Mouse (Mus musculus) heart, postnatal 14 days (tissue): ENCODE measurements at regions not wholly inside any gene's neighbourhood (a gene's known extent, or its start where the extent isn't known, plus 50 kb on each side); places are given as distances from the start of the nearest gene placed in this dataset.
"Not testable (repeated sequence)": the region's sequence is repeated elsewhere in the genome, so short reads cannot be mapped to it uniquely, and the experiment has no call there.

Source experiments
- DNase-seq, 2 experiments: peaks; one replicate each; pipeline ENCODE4 v3.0.0; 2021 to 2022
- intact Hi-C: fragments of 180-260 bp; cut with DNase I; formaldehyde crosslinking; loops from one replicate; pipeline ENCODE4 v1.15.1; 2025

DNA sequence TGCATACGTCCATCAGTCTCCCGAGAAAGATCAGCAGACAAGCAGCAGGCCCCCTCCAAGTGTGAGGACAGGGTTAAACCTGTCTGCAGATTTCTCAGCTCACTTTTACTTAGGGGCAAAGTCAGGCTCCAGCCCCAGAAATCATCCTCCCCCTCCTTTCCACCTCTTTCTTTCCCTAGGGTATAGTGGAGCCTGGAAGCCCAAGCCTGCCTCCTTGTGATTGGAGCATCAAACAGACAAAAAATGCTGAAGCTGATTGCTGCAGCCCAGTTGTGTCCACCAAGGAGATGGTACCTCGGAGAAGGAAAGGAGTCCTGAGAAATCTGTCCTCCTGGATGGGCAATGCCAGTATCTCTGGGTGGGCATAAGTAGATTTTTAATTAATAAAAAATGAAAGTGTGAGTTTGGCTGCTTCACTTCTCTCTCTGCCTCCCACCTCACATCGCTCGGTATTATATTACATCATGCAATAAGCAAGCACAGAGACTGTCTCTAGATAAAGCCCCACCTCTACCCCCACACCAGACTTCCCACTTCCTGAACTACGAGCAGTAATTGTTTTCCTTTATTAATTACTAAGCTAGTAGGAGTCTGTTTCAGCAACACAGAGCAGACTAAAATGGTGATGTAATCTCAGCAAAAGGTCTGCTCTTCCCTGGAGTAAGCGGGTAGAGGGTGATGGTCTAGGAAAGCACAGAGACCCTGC is 105.2 kb upstream of the Fhl2 start:
- intact Hi-C loops: loop anchor here (2.0 to 5.0 kb wide), 2 partner anchors 35 to 125 kb away; no protein-coding TSS in a partner anchor
- DNase-seq: no peak

DNA sequence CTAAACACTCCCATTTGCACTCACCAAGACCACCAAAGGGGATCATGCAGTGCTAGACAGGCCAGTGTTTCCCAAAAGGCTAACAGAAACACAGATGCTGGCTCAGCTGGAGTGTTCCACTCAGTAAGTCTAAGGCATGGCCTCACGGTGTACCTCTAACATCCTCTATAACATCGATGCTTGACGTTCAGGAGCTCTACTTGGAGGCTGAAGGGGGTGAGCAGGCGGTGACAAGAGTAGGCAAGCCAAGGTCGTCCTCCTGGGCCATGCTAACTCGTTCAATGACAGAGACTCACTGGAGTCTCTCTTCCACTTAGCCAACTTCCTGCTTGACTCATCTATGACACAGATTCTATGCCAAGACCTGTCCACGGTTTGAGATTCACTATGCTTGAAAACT is 105.9 kb upstream of the Fhl2 start:
- DNase-seq: no peak
- intact Hi-C loops: loop anchor here (5.0 kb wide), 1 partner anchor 125 kb away; no protein-coding TSS in a partner anchor

DNA sequence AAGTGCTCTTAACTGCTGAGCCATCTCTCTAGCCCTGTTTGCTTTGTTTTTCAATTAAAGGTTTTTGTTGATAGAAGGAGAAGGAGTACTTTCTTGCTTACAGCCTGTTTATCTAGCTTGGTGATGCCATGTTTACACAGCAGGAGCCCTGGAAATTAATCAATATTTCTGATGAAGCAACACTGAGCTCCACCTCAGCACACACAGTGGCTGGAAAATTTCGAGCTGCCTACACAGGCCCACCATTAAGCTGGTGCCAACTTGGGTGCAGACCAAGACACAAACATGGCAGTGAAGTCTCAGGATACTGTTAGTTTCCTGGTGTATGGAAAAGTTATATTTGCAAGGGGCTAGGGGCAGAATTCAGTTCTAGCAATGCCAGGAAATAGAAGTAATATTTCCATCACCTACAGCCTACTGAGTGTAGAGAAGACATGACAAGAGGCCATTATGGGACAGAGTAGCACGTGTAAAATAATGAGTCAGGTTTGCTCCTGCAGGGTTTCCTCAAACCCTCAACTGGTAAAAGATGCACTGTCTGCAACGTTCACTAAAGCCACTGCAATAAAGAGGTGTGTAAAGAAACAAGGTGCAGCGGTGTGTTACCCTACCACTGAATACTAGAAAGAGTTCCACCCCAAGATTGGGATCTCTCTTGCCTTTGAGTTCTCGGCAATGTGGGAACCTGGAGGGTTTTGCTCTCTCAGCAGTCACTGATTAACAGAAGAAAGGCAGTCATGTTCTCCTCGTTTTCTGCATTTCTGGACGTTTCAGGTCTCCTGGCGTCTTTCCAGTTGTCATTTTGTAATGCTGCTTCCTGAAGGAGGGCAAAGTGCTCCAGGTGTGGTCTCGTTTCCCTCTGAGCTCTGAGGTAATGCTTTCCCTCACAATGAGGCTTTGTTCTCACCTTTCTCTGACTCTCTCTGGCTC is 108.8 kb upstream of the Fhl2 start:
- intact Hi-C loops: loop anchor here (5.0 kb wide), 1 partner anchor 237 kb away; no protein-coding TSS in a partner anchor
- no peak for DNase-seq

DNA sequence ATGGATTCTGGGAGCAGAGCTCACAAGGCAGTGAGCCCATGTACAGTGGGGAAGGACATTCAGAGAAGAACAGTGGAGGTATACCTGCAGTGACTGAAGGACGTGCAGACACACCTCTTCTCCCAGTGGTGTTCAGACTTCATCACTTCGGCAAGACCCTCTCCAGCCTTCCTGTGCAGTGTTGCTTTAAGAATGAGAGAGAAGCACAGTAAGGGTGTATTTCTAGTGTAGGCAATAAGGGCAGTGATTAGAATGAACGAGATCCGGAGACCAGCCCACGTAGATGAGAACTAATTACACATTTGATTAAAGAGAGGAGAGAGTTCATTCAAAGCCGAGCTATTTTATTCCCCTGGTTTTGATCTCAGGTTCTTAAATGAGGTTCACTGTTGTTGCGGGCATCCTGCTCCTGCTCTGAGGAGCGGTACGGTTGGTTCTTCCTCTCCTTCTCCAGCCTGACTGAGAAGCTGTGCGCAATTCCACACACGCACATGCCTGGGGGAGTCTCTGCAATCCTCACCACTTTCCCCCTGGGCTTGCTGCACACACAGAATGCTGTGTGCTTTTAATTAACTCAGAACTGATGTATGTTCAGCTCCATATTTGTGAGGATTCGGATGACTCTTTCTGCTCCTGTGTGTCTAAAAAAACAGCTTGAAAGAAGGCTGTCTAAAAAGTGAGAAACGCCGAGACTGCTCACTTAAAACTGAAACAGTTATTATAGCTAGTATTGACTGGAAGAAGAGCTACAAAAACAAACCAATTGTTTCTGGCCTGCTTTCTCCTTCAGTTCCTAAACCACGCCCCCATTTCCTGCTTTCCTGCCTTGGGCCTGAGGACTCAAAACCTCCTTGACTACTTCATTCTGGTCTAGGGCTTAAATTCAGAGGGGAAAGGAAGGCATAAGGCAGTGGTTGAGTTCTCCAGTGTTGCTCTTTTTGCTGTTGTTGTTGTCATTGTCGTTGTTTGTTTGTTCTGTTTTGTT is 114.2 kb upstream of the Fhl2 start:
- DNase-seq: peak in 1 of 2 experiments; percentile 50
- intact Hi-C loops: no loop called here

DNA sequence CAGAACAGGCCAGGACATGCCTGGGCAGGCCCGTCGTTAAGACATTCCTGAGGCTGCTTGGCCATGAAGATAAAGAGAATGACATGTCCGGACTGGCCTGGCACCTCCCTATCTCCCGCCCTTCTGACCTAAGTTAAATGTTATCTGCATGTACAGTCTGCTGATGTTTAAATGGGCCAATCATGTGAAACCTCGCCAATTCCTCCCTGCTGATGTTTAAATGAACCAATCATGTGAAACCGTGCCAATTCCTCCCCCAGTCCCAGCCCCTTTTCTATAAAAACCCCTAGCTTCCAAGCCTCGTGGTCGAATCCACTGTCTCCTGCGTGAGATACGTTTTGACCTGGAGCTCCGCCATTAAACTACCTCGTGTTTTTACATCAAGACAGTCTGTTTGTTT is 119.5 kb upstream of the Fhl2 start:
- intact Hi-C loops, DNase-seq: not testable (repeated sequence)

DNA sequence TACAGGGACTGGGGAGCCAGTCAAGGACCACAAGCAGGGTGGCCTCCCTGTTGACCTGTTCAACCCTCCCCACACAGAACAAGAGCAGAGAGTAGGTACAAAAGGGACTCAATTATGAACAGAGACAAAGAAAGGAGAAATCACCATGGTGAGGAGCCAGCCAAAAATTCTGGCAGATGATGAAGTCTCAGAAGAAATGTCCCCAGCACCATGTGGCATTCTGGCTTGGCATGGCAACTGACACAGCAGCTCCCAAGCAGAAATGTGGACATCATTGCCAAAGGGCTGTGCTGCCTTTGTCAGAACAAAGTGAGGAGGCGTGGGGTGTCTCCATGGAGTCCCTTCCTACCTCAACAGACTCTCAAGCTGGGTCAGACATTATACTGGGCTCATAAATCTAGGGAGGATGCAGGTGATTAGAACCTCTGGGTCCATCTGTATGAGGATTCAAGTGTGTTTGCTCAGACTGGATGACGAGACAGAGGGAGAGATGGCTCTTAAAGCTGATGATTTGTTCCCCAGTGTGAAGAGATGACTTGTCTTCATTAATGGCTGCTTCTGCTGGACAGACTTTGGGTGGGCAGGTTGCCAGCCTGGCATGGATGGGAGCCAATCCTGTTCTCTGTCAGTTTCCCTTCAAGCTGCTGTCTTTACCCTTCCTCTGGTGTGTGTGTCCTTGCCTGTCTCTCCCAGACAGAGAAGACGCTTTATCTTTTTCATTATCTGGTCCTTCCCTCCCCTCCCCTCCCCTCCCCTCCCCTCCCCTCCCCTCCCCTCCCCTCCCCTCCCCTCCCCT is 120.5 kb upstream of the Fhl2 start:
- DNase-seq: no peak
- intact Hi-C loops: no loop called here

DNA sequence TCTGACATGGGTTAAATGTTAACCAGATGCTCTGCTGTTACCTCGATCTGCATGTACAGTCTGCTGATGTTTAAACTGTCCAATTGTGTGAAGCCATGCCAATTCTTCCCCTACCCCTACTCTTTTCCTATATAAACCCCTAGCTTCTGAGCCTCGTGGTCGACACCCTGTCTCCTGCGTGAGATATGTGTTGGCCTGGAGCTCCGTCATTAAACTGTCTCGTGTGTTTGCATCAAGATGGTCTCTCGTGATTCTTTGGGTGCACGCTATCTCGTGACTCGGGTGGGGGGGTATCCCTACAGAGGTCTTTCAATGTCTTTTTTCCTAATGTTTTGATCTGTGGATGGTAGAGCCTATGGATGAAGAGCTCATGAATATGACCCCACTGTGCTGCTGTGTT is 110.9 kb upstream of the Nck2 start:
- intact Hi-C loops, DNase-seq: not testable (repeated sequence)

DNA sequence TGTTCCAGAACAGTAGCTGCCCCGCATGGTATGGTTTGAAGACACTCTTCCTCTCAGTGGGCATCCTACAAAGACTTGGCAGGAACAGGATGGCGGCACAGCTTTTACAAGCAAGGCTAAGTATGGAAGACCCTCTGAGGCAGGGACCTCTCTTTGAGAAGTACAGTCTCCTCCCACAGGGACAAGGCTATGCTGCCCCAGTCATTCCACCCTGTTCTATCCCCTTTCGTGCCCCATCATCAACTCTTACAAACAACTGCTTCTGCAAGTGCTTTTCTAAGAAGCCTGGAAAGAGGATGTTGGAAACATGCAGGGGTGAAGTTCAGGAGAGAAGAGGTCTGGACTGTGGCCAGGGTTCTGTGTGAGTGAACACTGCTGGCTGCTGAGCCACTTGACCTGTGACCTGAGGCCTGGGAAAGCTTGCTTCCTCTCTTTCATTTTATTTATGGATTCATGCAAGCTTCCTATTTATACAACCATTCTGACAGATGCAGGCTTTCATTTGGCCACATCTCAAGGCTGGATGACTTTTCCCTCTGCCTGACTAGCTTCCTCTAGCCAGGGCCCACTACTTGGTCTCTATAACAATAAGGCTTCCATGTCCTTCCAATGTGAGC is 107.1 kb upstream of the Nck2 start:
- DNase-seq: peak; percentile 75 to 76
- intact Hi-C loops: loop anchor here (2.0 kb wide), 1 partner anchor 36 kb away; no protein-coding TSS in a partner anchor

DNA sequence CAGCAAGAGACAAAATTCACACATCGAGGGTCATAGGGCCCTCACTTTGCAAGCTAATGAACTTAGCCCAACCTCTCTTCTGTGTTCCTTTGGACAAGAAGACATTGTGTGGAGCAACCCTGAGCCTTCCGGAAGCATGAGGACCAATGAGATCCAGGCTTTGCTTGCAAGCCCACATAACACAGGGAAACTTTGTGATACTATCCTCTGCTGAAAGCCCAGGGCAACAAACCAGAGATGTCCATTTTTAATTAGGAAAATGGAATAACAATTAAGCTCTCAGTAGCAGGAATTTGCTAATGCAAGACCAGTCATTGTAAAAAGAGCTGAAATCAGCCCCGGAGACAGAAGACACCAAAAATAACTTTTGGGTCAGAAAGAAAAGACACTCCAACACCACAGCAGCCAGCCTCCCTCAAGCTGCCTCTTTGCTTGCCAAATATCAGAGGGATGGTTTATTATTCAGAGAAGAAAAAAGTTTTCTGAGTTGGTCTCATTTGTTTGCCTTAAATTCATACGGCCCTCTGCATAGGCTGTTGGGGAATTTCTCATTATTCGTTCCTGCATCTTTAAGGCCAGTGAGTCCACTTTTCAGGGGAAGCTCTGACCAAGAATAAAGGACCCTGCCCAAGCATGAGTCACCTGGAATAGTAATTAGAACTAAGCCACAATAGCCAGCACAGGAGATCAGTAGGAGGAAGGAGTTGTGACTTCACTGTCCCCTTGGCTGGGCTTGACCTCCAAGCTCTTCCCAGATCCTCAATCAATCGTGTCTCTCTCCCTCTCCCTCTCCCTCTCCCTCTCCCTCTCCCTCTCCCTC is 106.1 kb upstream of the Nck2 start:
- intact Hi-C loops: no loop called here
- peak; percentile 12 to 16 for DNase-seq

DNA sequence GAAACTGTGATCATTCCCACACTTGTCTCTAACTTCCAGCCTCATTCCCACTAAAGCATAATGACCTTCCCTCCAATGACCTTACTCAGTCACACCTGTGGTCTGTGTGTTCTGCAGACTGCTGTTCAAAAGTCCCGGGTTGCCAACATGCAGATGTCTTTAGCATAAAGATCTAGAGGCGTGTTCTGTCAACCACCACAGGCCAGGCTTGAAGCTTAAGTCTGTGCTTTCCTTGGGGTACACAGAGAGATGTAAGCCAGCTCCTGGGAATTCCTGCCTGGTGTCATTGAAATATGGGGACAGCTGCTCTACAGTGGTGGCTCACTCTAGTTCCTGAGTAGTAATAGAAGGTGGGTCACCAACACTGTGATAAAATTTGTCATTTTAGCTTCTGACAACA is 101.5 kb upstream of the Nck2 start:
- intact Hi-C loops: no loop called here

DNA sequence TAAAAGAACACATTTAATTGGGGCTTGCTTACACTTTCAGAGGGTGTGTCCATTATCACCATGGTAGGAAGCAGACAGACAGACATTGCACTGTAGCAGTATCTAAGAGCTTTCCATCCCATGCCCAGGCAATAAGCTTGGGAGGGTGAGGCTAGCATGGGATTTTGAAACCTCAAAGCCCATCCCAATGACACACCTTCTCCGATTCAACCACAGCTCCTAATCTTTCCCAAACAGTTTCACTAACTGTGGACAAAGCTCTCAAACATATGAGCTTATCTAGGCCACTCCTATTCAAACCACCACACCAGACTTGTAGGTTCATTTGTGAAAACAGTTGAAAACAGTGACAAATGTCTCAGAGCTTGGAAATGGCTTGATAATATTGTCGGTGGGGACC is 101.0 kb upstream of the Nck2 start:
- intact Hi-C loops: no loop called here
- no peak for DNase-seq

More for the DNA sequence above, 101.5 kb upstream of the Nck2 start:
- no peak for DNase-seq

DNA sequence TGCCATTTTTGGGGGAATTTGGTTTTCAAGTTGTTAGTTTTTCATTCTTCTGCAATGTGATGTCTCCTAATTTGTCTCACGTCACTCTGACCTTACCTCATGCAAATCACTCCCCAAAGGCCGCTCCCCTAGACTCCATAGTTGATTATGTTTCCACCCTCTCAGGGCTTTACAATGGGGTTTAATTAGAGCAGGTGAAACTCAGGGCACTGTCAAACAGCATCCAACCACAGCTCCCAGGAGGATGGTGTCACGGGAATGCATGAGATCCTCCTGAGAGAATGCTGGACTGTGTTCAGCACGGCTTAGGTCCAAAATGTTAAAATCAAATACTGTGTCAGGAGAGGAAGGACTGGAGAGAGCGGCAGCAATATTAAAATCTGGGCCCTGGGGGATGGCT is 100.4 kb upstream of the Nck2 start:
- intact Hi-C loops: no loop called here

DNA sequence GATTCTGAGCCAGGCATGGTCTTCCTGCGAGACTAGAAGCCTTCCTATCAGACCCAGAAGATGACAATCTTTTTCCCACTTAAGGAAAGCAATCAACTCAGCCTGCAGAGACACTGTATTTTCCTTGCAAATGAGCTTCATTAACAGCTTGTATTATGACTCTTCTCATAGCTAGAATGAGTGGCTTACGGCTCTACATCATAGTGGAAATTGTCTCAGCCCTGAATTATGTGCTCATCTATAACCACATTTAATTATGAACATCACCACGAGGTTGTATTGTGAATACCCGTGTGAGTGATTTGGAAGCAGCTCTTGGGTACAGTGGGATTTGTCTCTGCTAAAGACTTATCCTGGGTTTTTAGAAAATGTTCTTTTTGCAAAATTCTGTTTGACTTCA is 97.2 kb upstream of the Nck2 start:
- intact Hi-C loops: no loop called here
- DNase-seq: no peak

More for the DNA sequence above, 100.4 kb upstream of the Nck2 start:
- DNase-seq: no peak

DNA sequence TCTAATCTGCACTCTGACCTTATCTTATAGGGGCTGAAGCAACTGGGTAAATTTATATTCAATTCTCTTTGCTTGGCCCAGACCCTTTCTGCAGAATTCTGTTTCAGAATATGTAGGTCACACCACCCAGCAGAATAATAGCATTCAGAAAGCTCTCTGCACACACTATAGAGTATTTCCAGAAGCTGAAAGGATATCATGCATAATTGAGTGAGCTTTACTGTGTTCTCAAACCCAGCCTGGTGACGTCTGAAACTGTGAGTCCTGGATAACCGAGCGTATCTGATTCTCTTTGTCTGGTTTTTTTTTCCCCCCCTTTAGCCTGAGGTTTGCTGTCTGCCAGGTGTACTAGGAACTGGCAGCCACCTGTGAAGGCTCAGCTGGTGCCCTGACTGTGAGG is 94.4 kb upstream of the Nck2 start:
- no peak for DNase-seq
- intact Hi-C loops: no loop called here

DNA sequence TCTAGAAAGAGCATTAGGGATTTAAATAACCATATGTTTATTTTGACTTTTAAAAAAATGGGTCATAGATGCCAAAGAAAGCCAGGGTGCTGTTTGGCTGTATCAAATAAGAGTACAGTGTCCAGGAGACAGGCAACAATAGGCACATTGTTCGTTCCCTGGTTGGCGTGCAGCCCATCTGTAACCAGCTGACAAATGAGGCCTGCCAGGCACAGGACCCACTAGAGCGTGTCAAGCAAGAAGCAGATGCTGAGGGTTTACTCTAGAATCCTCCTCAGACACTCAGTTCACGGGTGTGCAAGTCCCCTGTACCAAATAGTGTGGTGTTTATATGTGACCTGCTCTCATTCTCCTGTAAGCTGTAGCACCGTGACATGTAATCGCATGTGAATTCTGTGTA is 86.2 kb upstream of the Nck2 start:
- DNase-seq: peak; percentile 22 to 35

DNA sequence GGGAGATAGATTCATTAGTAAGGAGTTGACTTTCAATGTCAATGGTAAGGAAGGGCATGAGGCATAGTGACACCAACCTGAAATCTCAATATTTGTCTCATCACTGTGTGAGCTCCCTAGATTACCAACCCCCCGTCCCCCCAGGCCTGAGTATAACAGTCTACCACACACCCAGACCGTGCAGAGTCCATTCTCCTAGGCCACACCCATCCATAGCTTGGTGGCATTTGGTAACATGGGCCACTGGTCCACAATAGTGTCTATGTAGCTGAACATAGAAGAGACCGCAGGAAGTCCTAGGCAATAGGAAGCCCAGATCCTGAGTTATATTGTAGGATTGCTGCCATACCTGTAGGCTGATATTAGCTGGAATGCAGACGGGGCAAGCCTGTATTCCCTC is 84.7 kb upstream of the Nck2 start:
- intact Hi-C loops: no loop called here
- DNase-seq: no peak

More for the DNA sequence above, 86.2 kb upstream of the Nck2 start:
- intact Hi-C loops: no loop called here

DNA sequence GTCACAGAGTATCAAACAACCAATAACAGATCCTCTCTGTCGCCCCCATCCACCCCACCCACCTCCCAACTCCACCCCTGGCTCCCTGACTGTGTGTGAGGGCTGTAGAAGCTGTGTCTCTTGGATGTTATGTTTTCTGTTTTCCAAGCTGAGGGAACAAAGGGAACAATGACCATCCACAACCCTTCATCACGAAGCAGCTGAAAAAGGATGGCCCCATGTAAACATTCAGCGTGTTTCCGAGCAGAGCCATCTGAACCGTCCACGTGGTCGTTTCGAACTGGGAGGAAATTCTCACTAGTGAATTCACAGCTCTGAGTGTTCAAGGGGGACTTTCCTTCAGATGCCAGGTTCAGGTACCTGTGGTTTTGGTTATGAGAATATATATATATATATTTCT is 84.1 kb upstream of the Nck2 start:
- DNase-seq: no peak
- intact Hi-C loops: no loop called here

DNA sequence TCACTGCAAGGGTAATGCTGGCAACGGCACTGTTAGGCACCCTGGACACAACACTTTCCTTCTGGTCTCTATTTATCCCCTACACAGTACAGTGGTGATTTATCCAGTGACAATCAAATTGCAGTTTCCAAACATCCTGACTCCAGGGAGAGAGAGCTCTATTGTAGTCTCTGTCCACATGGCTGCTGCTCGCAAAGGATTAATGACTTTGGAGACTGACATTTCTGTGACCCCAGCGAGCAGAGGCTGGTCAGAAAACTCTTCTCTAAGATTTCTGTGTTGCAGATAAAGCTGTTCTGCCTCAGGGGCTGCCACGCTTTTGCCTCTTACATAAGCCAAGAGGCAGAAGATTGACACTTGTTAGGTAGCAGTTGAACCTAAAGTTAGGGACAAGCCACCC is 83.6 kb upstream of the Nck2 start:
- intact Hi-C loops: no loop called here
- DNase-seq: no peak
